Mouse (Mus musculus) embryonic fibroblast, embryonic 13.5 days (primary cell): ENCODE measurements around the gene Smyd3.

ENCODE experiments used
- CTCF ChIP-seq: IDR thresholded peaks from 2 replicates; pipeline ENCODE4 v1.5.1; 2011; ENCODE audit warnings: mild to moderate bottlenecking, control low read depth, low read length, moderate library complexity, borderline replicate concordance; ENCODE audit not compliant: insufficient read depth
- POLR2A ChIP-seq: IDR thresholded peaks from 2 replicates; pipeline ENCODE4 v1.6.1; 2011; ENCODE audit warnings: low read depth, mild to moderate bottlenecking, control low read depth, low read length, moderate library complexity

DNA sequence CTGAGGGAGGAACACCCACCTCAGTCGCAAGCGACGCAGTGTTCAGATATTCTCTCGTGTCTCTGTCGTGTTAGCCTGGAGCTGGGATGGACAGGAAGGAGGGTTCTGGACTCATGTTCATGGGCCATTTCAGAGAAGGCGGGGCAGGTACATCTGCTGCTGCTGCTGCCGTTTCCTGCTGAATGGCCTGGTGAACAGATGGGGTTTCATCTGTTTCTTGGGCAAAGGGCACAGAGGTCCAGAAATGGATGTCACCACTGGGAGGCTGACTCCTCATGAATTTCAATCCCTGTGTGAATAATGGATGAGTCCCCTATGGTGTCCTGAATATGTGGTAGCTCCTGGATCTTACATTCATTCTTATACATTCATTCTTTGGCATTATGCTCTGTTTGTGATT lies 49.7 kb upstream of the Smyd3 start:
- TF ChIP-seq CTCF, result no peak
- TF ChIP-seq POLR2A, result no peak
